Mouse (Mus musculus): ENCODE data around the gene Zfp280d. TPM values are rescaled to one million over a fixed set of nuclear protein-coding genes. Genes with fewer than 3 reads are reported as not detected.

Zfp280d gene
- polyA plus RNA-seq, 1 experiment from 2014 or later, result 41.3 TPM

- no peak overlapping the region for H3K9ac ChIP-seq
- no peaks in the 10 kb centered on the region for H3K27me3 ChIP-seq (replicated peaks)
- no peak for ATAC-seq (replicated peaks)
- H3K9me3 ChIP-seq, result no peaks in the 10 kb centered on the region
- 91% methylated on average over 4 of the region's 4 CpGs for WGBS
- H3K4me3 ChIP-seq, result no peak overlapping the region
- peaks cover 17% of the 10 kb centered on the region for H3K4me1 ChIP-seq
- H3K27ac ChIP-seq, result no peak overlapping the region
- H3K4me2 ChIP-seq, result no peak overlapping the region
- H3K36me3 ChIP-seq (replicated peaks), result no peaks in the 10 kb centered on the region
Observed at GRCm38 (mm10) chr9:72279943-72280342, 5.3 kb downstream of the Zfp280d start.

DNA sequence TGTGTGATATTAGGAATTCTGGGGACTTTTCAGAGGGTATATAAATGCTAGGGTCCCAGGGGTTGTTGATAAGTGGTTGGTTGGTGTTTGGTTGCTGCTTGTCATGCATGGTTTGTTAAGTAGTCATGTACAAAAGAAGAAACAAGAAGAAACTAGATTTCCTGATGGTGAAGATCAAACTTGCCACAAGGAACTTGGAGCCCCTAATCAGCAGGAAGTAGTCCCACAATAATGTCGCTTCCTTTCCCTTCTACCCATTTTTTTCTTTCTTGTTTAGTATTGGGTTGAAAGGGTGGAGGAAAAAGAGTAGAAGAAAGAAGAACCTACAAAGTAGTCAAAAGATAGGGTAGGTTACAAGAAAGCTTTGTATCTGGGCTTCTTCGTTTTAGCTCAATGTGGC is 13.0 kb downstream of the Zfp280d start:
- Histone ChIP-seq H3K27ac (no peak overlapping the region), H3K4me3 (no peak overlapping the region), H3K4me1 (no peaks in the 10 kb centered on the region), H3K9me3 (no peaks in the 10 kb centered on the region), H3K27me3 (replicated peaks) (no peaks in the 10 kb centered on the region), H3K4me2 (no peak overlapping the region), H3K36me3 (replicated peaks) (no peaks in the 10 kb centered on the region), H3K9ac (no peak overlapping the region)
- ATAC-seq (replicated peaks), result no peak
- WGBS, result 88% methylated on average over 2 of the region's 2 CpGs

- Histone ChIP-seq H3K4me1 (no peaks in the 10 kb centered on the region), H3K36me3 (replicated peaks) (no peaks in the 10 kb centered on the region), H3K27ac (no peak overlapping the region), H3K9ac (no peak overlapping the region), H3K9me3 (no peaks in the 10 kb centered on the region), H3K27me3 (replicated peaks) (no peaks in the 10 kb centered on the region), H3K4me3 (no peak overlapping the region), H3K4me2 (no peak overlapping the region)
- WGBS, result 80% methylated on average over 2 of the region's 2 CpGs
- no peak for ATAC-seq (replicated peaks)
Observed at GRCm38 (mm10) chr9:72288210-72288609, 13.6 kb downstream of the Zfp280d start.

DNA sequence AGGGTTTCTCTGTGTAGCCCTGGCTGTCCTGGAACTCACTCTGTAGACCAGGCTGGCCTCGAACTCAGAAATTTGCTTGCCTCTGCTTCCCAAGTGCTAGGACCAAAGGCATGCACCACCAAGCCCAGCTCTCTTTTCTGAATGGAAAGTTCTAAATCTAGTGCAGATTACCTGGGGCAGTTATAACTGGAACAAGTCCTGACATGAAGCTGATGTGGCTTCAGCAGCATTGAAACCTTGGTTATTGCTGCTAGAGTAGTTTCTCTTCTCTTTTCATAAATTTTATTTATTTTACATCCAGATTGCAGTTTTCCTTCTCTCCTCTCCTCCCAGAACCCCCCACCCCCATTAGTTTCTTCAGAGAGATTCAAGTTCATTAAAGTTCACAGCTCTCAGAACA is 14.4 kb downstream of the Zfp280d start:
- no peaks in the 10 kb centered on the region for H3K9me3 ChIP-seq
- no peaks in the 10 kb centered on the region for H3K27me3 ChIP-seq (replicated peaks)
- H3K36me3 ChIP-seq (replicated peaks), result no peaks in the 10 kb centered on the region
- H3K4me2 ChIP-seq, result no peak overlapping the region
- no peak overlapping the region for H3K27ac ChIP-seq
- WGBS, result 86% methylated on average over 1 of the region's 1 CpGs
- no peak for ATAC-seq (replicated peaks)
- H3K4me1 ChIP-seq, result no peaks in the 10 kb centered on the region
- no peak overlapping the region for H3K9ac ChIP-seq
- H3K4me3 ChIP-seq, result no peak overlapping the region

DNA sequence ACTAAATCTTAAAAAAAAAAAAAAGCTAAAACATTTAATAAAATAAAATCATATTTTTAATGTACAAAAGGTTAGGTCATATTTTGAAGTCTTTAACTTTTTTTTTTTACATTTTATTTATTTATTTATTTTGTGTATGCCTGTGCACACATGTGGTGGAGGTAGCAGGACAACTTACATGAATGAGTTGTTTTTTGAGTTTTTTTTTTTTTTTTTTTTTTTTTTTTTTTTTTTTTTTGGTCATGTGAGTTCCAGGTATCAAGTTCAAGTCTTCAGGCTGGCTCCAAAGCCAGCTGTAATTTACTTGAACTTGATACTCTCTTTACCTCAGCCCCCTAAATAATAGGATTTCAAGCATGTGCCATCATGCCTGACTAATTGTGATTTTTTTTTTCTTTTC is 19.4 kb downstream of the Zfp280d start:
- Histone ChIP-seq H3K9ac (no peak overlapping the region), H3K4me1 (no peaks in the 10 kb centered on the region), H3K27me3 (replicated peaks) (no peaks in the 10 kb centered on the region), H3K36me3 (replicated peaks) (no peaks in the 10 kb centered on the region), H3K9me3 (no peaks in the 10 kb centered on the region), H3K27ac (no peak overlapping the region), H3K4me2 (no peak overlapping the region), H3K4me3 (no peak overlapping the region)
- no peak for ATAC-seq (replicated peaks)

GRCm38 (mm10) chr9:72309765-72310164 is 35.1 kb downstream of the Zfp280d start:
- H3K36me3 ChIP-seq (replicated peaks), result no peaks in the 10 kb centered on the region; the same call in 1 of the 2 replicates
- H3K4me1 ChIP-seq, result no peaks in the 10 kb centered on the region
- H3K4me3 ChIP-seq, result no peak overlapping the region
- H3K27me3 ChIP-seq (replicated peaks), result no peaks in the 10 kb centered on the region
- H3K9ac ChIP-seq, result no peak overlapping the region
- 97% methylated on average over 2 of the region's 2 CpGs for WGBS
- no peaks in the 10 kb centered on the region for H3K9me3 ChIP-seq
- H3K27ac ChIP-seq, result no peak overlapping the region
- H3K4me2 ChIP-seq, result no peak overlapping the region
- ATAC-seq (replicated peaks), result no peak

GRCm38 (mm10) chr9:72333221-72333620 is 58.6 kb downstream of the Zfp280d start:
- no peak overlapping the region for H3K4me2 ChIP-seq
- H3K4me1 ChIP-seq, result no peaks in the 10 kb centered on the region
- no peaks in the 10 kb centered on the region for H3K9me3 ChIP-seq
- H3K36me3 ChIP-seq (replicated peaks), result no peaks in the 10 kb centered on the region; the same call in 1 of the 2 replicates
- no peak for ATAC-seq (replicated peaks)
- no peak overlapping the region for H3K9ac ChIP-seq
- WGBS, result 99% methylated on average over 2 of the region's 2 CpGs
- H3K27me3 ChIP-seq (replicated peaks), result no peaks in the 10 kb centered on the region
- no peak overlapping the region for H3K4me3 ChIP-seq
- H3K27ac ChIP-seq, result no peak overlapping the region

- WGBS, result 96% methylated on average over 2 of the region's 2 CpGs
- Histone ChIP-seq H3K4me1 (no peaks in the 10 kb centered on the region), H3K9ac (no peak overlapping the region), H3K4me2 (no peak overlapping the region), H3K36me3 (replicated peaks) (peaks cover 3% of the 10 kb centered on the region; the same call in 1 of the 2 replicates), H3K27ac (no peak overlapping the region), H3K9me3 (no peaks in the 10 kb centered on the region), H3K4me3 (no peak overlapping the region), H3K27me3 (replicated peaks) (no peaks in the 10 kb centered on the region)
- no peak for ATAC-seq (replicated peaks)
Observed at GRCm38 (mm10) chr9:72336069-72336468, 61.4 kb downstream of the Zfp280d start.

- Histone ChIP-seq H3K9ac (no peak overlapping the region), H3K27ac (no peak overlapping the region), H3K4me2 (no peak overlapping the region), H3K4me3 (no peak overlapping the region), H3K36me3 (replicated peaks) (peaks cover 3% of the 10 kb centered on the region; the same call in 1 of the 2 replicates), H3K9me3 (no peaks in the 10 kb centered on the region), H3K4me1 (no peaks in the 10 kb centered on the region), H3K27me3 (replicated peaks) (no peaks in the 10 kb centered on the region)
- whole genome bisulfite sequencing, result 97% methylated on average over 2 of the region's 2 CpGs
- no peak for ATAC-seq (replicated peaks)
Observed at GRCm38 (mm10) chr9:72339119-72339518, 64.5 kb downstream of the Zfp280d start.

DNA sequence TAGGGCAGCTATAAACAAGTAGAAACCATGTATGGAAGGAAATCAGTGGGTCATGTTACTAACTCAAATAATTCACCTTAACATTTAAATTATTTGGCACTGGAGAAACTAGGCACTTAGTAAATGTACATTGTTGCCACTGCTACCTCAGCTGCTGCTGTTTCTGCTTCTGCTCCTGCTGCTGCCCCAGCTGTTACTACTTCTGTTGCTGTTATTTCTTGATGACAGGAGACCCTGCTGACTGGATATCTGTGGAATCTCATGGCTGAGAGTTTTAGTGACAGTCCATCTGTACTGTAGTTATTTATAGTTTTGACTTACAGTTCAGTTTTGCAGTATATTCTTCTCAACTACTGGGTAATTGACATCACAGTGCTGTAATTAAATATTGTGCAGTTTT is 69.2 kb downstream of the Zfp280d start:
- ATAC-seq (replicated peaks), result no peak
- Histone ChIP-seq H3K4me2 (no peak overlapping the region), H3K4me3 (no peak overlapping the region), H3K27me3 (replicated peaks) (no peaks in the 10 kb centered on the region), H3K9ac (no peak overlapping the region), H3K27ac (no peak overlapping the region), H3K4me1 (no peaks in the 10 kb centered on the region), H3K9me3 (no peaks in the 10 kb centered on the region), H3K36me3 (replicated peaks) (peaks cover 3% of the 10 kb centered on the region; the same call in 1 of the 2 replicates)

- WGBS, result 93% methylated on average over 2 of the region's 2 CpGs
Observed at GRCm38 (mm10) chr9:72372359-72372758, 97.7 kb downstream of the Zfp280d start.

DNA sequence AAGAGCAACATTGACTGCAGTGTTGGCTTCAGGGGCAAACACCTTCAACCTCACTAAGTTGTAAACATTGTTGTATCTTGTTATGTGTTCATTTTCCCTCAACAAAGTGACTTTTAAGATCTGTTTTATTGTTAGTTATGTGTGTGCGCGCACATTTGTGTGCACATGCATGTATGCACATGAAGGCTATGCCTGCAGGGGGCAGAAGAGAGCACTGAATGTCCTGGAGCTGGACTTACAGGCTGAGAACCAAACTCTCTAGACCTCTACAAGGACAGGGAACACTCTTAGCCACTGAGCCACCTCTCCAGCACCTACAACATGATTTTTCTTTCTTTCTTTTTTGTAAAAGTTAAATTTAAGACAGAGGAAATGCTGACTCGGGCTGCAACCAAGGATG is 99.4 kb downstream of the Zfp280d start:
- ATAC-seq (replicated peaks), result no peak
- Histone ChIP-seq H3K4me2 (no peak overlapping the region), H3K9me3 (no peaks in the 10 kb centered on the region), H3K4me1 (no peaks in the 10 kb centered on the region), H3K27me3 (replicated peaks) (no peaks in the 10 kb centered on the region), H3K9ac (no peak overlapping the region), H3K4me3 (no peak overlapping the region), H3K36me3 (replicated peaks) (no peaks in the 10 kb centered on the region), H3K27ac (no peak overlapping the region)
- 95% methylated on average over 3 of the region's 3 CpGs for WGBS

More at GRCm38 (mm10) chr9:72372359-72372758, 97.7 kb downstream of the Zfp280d start:
- H3K9ac ChIP-seq, result no peak overlapping the region
- no peaks in the 10 kb centered on the region for H3K27me3 ChIP-seq (replicated peaks)
- no peaks in the 10 kb centered on the region for H3K9me3 ChIP-seq
- no peak for ATAC-seq (replicated peaks)
- H3K4me3 ChIP-seq, result no peak overlapping the region
- no peaks in the 10 kb centered on the region for H3K4me1 ChIP-seq
- no peak overlapping the region for H3K27ac ChIP-seq
- no peak overlapping the region for H3K4me2 ChIP-seq
- no peaks in the 10 kb centered on the region for H3K36me3 ChIP-seq (replicated peaks)

DNA sequence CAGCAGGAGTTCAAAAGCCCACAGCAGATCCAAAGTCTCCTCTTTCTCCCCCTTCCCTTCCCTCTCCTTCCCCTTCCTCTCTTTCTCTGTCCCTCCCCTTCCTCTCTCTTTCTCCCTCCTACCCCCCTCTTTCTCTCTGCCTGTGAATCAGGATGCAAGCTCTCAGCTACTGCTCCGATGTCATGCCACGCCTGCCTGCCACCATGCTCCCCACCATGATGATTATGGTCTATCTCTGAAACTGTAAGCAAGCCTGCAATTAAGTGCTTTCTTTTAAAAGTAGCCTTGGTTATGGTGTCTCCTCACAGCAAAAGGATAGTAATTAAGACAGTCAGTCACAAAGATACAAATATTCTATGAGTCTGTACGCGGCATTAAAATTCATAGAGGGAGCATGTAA is 100.3 kb downstream of the Zfp280d start:
- H3K36me3 ChIP-seq (replicated peaks), result no peaks in the 10 kb centered on the region
- no peaks in the 10 kb centered on the region for H3K9me3 ChIP-seq
- H3K4me2 ChIP-seq, result no peak overlapping the region
- H3K4me1 ChIP-seq, result no peaks in the 10 kb centered on the region
- no peak for ATAC-seq (replicated peaks)
- H3K4me3 ChIP-seq, result no peak overlapping the region
- WGBS, result 62% methylated on average over 4 of the region's 4 CpGs
- H3K27me3 ChIP-seq (replicated peaks), result no peaks in the 10 kb centered on the region
- H3K9ac ChIP-seq, result no peak overlapping the region
- H3K27ac ChIP-seq, result no peak overlapping the region

- H3K27ac ChIP-seq, result no peak overlapping the region
- no peak for ATAC-seq (replicated peaks)
- WGBS, result 78% methylated on average over 3 of the region's 3 CpGs
Observed at GRCm38 (mm10) chr9:72375639-72376038, 101.0 kb downstream of the Zfp280d start.

More at GRCm38 (mm10) chr9:72375639-72376038, 101.0 kb downstream of the Zfp280d start:
- Histone ChIP-seq H3K36me3 (replicated peaks) (no peaks in the 10 kb centered on the region), H3K9ac (no peak overlapping the region), H3K4me2 (no peak overlapping the region), H3K27me3 (replicated peaks) (no peaks in the 10 kb centered on the region), H3K9me3 (no peaks in the 10 kb centered on the region), H3K4me3 (no peak overlapping the region), H3K4me1 (no peaks in the 10 kb centered on the region)

Measured in midbrain, embryonic 15.5 days (tissue).